Mouse (Mus musculus) midbrain, embryonic 10.5 days (tissue): ENCODE data around the gene 1700109H08Rik. TPM values are rescaled to one million over a fixed set of nuclear protein-coding genes. Genes with fewer than 3 reads are reported as not detected.
"Not testable (repeated sequence)": the region's sequence is repeated elsewhere in the genome, so short reads cannot be mapped to it uniquely, and the experiment has no call there.

ENCODE experiments used
- DNase-seq: peaks from one replicate; pipeline ENCODE4 v3.0.0-alpha.2; 2017; ENCODE audit warnings: low spot score
- H3K27ac ChIP-seq: fragments of 300-500 bp; sonication (generic); replicated peaks from 2 replicates; pipeline ENCODE4 v1.5.1; 2016; ENCODE audit warnings: mild to moderate bottlenecking
- H3K27me3 ChIP-seq: fragments of 300-500 bp; sonication (generic); 2 replicates; pipeline ENCODE4 v1.6.1; 2016; ENCODE audit warnings: low read depth, mild to moderate bottlenecking; ENCODE audit not compliant: poor library complexity, severe bottlenecking
- H3K36me3 ChIP-seq: fragments of 300-500 bp; sonication (generic); 2 replicates; pipeline ENCODE4 v1.6.1; 2016; ENCODE audit warnings: mild to moderate bottlenecking, moderate library complexity
- H3K4me1 ChIP-seq: fragments of 300-500 bp; sonication (generic); 2 replicates; pipeline ENCODE4 v1.6.1; 2016
- H3K4me3 ChIP-seq: fragments of 300-500 bp; sonication (generic); 2 replicates; pipeline ENCODE4 v1.5.1; 2016; ENCODE audit warnings: mild to moderate bottlenecking, moderate library complexity
- H3K9me3 ChIP-seq: fragments of 300-500 bp; sonication (generic); replicated peaks from 2 replicates; pipeline ENCODE4 v1.6.1; 2016; ENCODE audit warnings: mild to moderate bottlenecking
- WGBS: fragments of 180-500 bp; shearing (Covaris S2); methylation state at CpG from one replicate; pipeline ENCODE4 v1.1.7; 2016; 5-methylcytosine and 5-hydroxymethylcytosine counted together
- polyA plus RNA-seq: library from polyadenylated mRNA; unstranded; fragments of >200 nt; fragmentation: Nextera tagmentation; extraction: Ambion mirVana; gene quantifications from 2 replicates; pipeline ENCODE4 v1.2.1, GENCODE M21; 2016

Gene 1700109H08Rik
- 3.0 and 3.3 TPM in 2 replicates for polyA plus RNA-seq

DNA sequence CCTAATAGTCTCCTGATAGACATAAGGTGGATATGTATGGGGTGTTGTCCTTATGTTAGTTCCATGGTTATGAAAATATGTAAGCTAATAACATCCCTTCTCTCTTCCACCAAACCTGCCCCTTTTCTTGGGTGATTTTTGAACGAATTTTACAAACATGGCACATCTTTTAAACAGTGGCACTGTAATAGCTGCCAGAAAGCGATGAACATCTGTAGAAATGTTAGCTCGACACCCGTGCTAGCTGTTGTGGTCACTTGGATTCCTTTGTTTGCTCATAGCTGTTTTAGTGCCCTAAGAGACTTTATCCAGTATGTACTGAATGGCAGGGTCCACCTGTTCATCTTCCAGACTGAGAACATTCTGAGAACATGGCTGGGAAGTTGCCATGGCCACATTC, at the start of gene 1700109H08Rik:
TSS of gene 1700109H08Rik (plus strand) at position 301 of the 400 bp plus-strand sequence.
- H3K36me3 ChIP-seq = peaks cover 100% of the 10 kb centered on the region
- WGBS = 95% methylated on average over 4 of the region's 4 CpGs

DNA sequence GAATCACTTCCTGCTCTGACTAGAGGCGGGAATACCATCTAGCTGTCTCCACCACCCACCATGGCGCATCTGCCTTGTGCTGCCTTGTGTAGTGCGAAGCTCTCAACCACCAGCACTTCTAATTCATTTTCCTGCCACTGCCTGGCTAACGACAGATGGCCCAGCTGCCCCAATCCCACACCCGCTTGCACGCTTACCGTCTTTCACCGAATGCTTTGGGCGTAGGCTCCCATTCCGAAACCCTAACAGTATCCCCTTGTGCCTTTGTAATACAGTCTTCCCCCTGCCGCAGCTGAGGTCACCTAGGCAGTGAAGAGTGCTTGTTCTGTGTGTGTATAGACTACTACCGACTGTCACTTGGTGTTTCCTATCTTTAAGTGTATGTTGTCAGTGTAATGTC, 49.6 kb upstream of the 1700109H08Rik start:
- peaks cover 5% of the 10 kb centered on the region; the same call in 1 of the 2 replicates for H3K4me1 ChIP-seq
- H3K27me3 ChIP-seq = no peaks in the 10 kb centered on the region
- no peak overlapping the region for H3K4me3 ChIP-seq
- H3K9me3 ChIP-seq = no peaks in the 10 kb centered on the region
- WGBS = 92% methylated on average over 12 of the region's 12 CpGs
- H3K36me3 ChIP-seq = peaks cover 8% of the 10 kb centered on the region; the same call in 1 of the 2 replicates
- DNase-seq = no peak
- no peak overlapping the region for H3K27ac ChIP-seq

More for the DNA sequence above, at the start of gene 1700109H08Rik:
- DNase-seq = no peak
- no peaks in the 10 kb centered on the region for H3K4me1 ChIP-seq
- H3K27ac ChIP-seq = no peak within 1 kb of the TSS
- peaks cover 6% of the 10 kb centered on the region for H3K9me3 ChIP-seq
- H3K4me3 ChIP-seq = no peak within 1 kb of the TSS
- no peaks in the 10 kb centered on the region for H3K27me3 ChIP-seq

DNA sequence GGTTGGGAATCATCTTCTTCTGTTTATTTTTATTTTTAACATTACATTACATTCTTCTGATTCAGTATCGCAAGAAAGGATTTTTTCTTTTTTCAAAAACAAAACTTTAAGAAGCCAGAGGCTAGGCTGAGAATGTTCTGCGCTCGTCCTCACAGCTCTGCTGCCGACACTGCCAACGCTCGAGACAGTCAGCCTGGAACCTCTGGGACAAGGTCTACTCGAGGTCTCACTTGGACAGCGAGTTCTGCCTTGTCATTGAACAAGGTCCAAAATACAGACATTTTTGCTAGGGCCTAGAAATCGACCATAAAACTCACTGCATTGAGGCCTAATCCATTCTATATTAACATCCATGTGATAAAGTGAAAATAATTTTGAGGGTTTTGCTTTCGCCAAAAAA, 48.5 kb upstream of the 1700109H08Rik start:
- 93% methylated on average over 10 of the region's 10 CpGs for WGBS
- no peak overlapping the region for H3K27ac ChIP-seq
- no peak for DNase-seq
- no peaks in the 10 kb centered on the region for H3K27me3 ChIP-seq
- H3K4me1 ChIP-seq = peaks cover 16% of the 10 kb centered on the region
- peaks cover 8% of the 10 kb centered on the region; the same call in 1 of the 2 replicates for H3K36me3 ChIP-seq
- H3K9me3 ChIP-seq = no peaks in the 10 kb centered on the region
- H3K4me3 ChIP-seq = no peak overlapping the region

DNA sequence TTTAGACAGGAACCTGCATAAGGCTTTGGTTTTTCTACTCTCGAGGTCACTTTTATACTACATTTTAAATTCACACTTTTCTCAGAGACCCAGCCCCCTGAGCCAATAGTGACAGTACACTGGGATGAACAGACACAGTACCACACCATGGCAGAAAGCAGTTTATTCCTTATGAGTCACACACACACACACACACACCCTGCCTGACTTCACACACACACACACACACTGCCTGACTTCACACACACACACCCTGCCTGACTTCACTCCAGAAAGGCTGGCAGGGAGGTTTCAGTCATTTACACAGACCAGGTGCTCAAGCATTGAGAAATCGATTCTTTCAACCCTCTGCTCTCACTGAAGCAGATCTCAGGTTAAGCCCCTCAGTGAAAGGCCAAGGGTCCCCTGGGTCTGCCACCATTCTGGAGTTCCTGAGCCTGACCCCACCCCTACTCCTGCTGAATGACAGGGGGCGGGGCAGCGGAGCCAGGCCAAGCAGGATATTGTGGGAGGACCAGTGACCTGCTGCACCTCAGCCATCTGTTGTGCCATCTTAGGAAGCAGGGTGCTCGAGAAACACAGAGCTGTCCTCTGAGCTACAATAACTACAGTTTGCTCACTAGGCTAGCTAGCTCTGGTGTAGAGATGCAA, 44.2 kb upstream of the 1700109H08Rik start:
- H3K4me3 ChIP-seq = no peak overlapping the region
- peak overlapping the region; percentile 53 for H3K27ac ChIP-seq
- H3K36me3 ChIP-seq = peaks cover 4% of the 10 kb centered on the region; the same call in 1 of the 2 replicates
- 36% methylated on average over 5 of the region's 5 CpGs for WGBS
- no peaks in the 10 kb centered on the region for H3K27me3 ChIP-seq
- DNase-seq = peak; percentile 61
- no peaks in the 10 kb centered on the region for H3K9me3 ChIP-seq
- H3K4me1 ChIP-seq = peaks cover 31% of the 10 kb centered on the region

DNA sequence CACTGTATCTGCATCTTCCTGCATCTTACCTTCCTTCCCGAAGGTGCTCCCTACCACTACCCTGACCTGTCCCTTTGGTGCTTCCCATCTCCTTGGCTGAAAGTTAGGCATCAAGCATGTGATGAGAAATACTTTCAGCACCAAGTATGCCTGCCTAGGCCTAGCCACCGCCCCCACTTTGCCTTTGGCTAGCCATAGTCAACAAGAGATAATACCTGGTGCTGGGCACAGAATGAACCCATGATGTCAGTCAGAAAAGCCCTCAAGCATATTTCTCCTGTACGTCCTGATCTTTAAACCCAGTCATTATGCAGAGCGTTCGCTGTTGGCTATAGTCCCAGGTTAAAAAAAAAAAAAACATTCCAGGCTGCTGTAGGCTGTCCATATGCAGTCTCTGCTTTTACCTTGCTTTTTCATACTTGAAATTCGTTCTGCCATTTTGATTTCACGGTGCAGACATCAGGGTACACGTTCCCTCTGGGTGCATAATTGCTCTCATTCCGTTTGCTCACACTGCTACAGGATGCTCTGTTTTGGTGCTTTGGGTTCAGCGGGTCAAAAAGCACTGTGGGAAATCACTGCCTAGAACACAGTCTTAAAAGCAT, 41.7 kb upstream of the 1700109H08Rik start:
- no peak overlapping the region for H3K4me3 ChIP-seq
- H3K36me3 ChIP-seq = no peaks in the 10 kb centered on the region
- H3K9me3 ChIP-seq = no peaks in the 10 kb centered on the region
- no peaks in the 10 kb centered on the region for H3K27me3 ChIP-seq
- peaks cover 31% of the 10 kb centered on the region for H3K4me1 ChIP-seq
- 78% methylated on average over 10 of the region's 10 CpGs for WGBS
- no peak for DNase-seq
- H3K27ac ChIP-seq = no peak overlapping the region

DNA sequence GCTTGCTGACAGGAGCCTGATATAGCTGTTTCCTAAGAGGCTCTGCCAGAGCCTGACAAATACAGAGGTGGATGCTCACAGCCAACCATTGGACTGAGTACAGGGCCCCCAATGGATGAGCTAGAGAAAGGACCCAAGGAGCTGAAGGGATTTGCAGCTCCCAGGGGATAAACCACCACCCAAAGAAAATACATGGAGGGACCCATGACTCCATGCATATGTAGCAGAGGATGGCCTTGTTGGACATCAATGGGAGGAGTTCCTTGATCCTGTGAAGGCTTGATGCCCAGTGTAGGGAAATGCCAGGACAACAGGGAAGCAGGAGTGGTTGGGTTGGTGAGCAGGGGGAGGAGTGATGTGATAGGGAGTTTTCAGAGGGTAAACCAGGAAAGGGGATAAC, 39.3 kb upstream of the 1700109H08Rik start:
- H3K4me1 ChIP-seq = peaks cover 23% of the 10 kb centered on the region

DNA sequence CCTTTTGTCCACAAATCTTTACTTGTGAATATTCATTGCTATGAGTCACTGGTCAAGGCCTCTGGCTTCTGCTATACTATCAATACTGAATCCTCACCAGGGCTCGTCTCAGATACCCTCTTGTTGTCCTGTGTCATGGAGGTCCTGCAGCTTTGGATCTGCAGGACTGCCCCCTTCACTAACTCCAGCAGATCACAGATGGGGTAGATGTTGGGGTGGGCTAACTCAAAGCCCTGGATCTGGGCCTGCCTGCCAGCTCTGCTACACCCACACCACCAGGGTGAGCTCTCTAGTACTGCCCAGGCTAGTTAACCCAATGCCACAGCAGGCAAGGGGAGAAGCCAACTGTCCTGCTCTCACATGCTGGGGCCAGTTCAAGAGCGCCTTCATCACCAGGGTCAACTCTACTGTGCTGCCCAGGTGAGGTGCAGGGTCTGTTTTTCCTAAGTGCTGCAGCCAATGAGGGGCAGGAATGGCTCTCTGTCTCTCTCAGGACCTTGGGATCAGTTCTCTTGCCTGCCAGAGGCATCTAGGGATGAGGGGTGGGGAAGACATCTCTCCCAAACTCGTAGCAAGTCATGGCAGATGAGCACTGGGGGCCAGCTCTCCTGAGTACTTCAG, 34.7 kb upstream of the 1700109H08Rik start:
- Histone ChIP-seq H3K27ac (no peak overlapping the region), H3K36me3 (no peaks in the 10 kb centered on the region), H3K4me1 (no peaks in the 10 kb centered on the region), H3K4me3 (no peak overlapping the region), H3K9me3 (no peaks in the 10 kb centered on the region), H3K27me3 (no peaks in the 10 kb centered on the region)
- DNase-seq = no peak
- 76% methylated on average over 3 of the region's 3 CpGs for WGBS

More for the DNA sequence above, 39.3 kb upstream of the 1700109H08Rik start:
- DNase-seq, H3K27me3 ChIP-seq, H3K9me3 ChIP-seq, H3K27ac ChIP-seq, H3K36me3 ChIP-seq, H3K4me3 ChIP-seq: not testable (repeated sequence)

DNA sequence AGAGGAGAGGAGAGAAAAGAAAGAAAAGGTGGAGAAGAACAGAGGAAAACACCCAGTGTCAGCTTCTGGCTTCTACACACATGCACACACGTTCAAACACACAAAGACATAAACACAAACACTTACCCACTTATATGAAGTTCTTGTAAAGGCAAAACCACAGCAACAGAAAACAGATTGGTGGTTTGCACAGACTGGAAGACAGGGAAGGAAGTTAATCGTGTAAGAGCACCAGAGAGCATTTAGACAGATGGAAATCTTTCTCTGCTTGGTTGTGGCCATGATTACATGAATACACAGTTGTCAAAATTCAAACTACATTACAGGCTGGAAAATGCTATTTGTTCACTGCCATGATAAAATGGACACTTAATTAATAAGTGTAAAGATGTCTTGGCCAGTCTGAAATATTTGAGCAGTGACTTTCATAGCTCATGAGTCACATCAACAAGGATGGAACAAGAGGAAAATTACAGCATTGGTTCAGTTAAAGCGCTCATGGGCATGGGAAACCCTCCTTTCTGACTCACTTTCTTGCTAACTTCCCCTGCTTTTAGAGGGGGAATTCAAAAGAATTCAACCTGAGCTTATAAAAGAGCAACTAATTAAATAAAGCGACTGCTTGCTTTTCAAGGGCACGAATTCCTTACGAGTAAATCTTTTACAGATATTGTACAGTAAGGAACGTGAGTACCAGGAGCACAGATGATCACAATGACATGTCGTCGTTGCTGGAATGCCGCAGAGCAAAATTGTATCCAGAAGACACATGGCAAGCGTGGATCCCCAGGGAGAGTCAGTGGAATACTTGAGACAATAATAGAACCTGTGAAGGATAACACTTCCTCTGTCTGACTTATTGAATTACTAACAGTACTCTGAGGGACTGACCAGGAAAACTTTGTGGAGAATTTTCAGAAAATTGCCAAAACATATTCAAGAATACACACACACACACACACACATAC, 32.6 kb upstream of the 1700109H08Rik start:
- no peaks in the 10 kb centered on the region for H3K9me3 ChIP-seq
- 76% methylated on average over 11 of the region's 11 CpGs for WGBS
- H3K4me1 ChIP-seq = peaks cover 3% of the 10 kb centered on the region; the same call in 1 of the 2 replicates
- no peak overlapping the region for H3K27ac ChIP-seq
- no peak overlapping the region for H3K4me3 ChIP-seq
- H3K36me3 ChIP-seq = no peaks in the 10 kb centered on the region
- no peak for DNase-seq
- no peaks in the 10 kb centered on the region for H3K27me3 ChIP-seq

DNA sequence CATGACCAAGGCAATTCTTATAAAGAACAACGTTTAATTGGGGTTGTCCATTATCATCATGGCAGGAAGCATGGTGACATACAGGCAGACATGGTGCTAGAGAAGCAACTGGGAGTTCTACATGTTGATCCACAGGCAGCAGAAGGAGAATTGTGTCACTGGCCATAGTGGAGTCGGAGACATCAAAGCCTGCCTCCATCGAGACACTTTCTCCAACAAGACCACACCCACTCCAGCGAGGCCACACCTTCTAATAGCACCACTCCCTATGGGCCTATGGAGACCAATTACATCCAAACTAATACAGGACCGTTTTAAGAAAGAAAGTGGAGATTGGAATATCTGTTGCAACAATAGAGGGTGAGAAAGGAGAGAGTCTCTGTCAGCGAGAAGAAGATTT, 29.5 kb upstream of the 1700109H08Rik start:
- no peak overlapping the region for H3K27ac ChIP-seq
- H3K4me1 ChIP-seq = peaks cover 19% of the 10 kb centered on the region
- no peak overlapping the region for H3K4me3 ChIP-seq
- H3K36me3 ChIP-seq = peaks cover 14% of the 10 kb centered on the region
- DNase-seq = no peak
- 79% methylated on average over 6 of the region's 6 CpGs for WGBS
- no peaks in the 10 kb centered on the region for H3K27me3 ChIP-seq
- H3K9me3 ChIP-seq = no peaks in the 10 kb centered on the region

DNA sequence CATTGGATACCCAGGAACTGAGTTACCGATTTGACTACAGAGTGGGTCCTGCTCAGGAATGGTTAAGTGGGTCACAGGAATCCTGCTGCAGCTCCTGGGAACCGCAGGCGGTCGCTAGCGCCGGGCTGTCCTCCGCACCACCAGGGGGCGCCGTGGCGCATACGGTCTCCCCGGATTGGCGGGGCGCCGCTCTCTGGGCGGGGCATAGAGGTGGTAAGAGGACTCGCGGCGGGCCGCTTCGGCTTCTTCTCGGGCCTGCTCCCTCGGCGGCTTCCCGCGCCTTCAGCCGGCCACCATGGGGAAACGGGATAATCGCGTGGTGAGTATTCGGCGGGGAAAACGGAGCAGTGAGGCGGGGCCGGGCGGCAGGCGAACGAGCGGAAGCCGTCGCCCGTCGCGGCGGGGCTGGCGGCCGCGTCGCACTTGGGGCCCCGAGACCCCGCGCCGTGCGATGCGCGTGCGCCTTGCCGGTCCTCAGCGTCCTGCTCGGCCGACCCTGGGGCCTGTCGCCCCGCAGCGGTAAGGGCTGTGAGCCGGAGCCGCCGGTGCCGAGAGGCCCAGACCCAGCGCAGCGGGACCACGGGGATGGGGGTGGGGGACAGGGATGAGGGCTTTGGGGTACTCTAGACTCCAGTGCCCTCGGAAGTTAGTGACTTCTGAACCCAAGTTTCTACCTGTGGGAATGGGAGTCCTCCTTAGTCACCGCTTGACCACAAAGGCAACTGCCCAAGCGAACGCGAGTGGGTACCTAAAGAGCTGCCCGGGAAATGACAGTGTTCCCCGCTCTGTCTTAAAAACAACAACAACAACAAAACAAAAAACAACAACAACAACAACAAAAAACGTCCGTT, 27.5 kb upstream of the 1700109H08Rik start, which contains the start of gene Fam133b:
TSS of gene Fam133b (plus strand) at position 205 of the 851 bp plus-strand sequence.
- under 1% methylated on average over 80 of the region's 80 CpGs for WGBS
- H3K36me3 ChIP-seq = peaks cover 25% of the 10 kb centered on the region

DNA sequence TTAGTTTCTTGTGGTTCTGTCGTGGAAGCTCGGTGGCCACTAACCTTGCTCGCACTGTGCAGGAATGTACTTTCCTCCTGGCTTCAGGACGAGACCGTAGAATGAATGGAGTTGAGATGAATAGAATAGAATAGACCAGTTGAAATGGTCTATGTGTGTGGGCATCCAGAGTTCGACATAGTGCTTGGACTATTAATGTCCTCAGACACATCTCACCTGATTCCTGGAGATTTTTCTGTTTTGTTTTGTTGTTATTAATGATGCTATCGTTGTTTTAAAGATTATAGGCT, 26.9 kb upstream of the 1700109H08Rik start:
- no peak for DNase-seq
- no peaks in the 10 kb centered on the region; the same call in 1 of the 2 replicates for H3K9me3 ChIP-seq
- peak overlapping the region; percentile 97 for H3K27ac ChIP-seq
- peaks cover 19% of the 10 kb centered on the region for H3K4me1 ChIP-seq
- 13% methylated on average over 7 of the region's 7 CpGs for WGBS
- H3K36me3 ChIP-seq = peaks cover 30% of the 10 kb centered on the region
- H3K27me3 ChIP-seq = no peaks in the 10 kb centered on the region
- peak overlapping the region; percentile 91 for H3K4me3 ChIP-seq

More for the DNA sequence above, 27.5 kb upstream of the 1700109H08Rik start, which contains the start of gene Fam133b:
- Histone ChIP-seq H3K27ac (peak within 1 kb of the TSS; percentile 97), H3K27me3 (no peaks in the 10 kb centered on the region), H3K4me1 (peaks cover 19% of the 10 kb centered on the region), H3K9me3 (no peaks in the 10 kb centered on the region), H3K4me3 (peak within 1 kb of the TSS; percentile 91)
- DNase-seq = peak; percentile 96
